Mouse (Mus musculus) lung, postnatal 25 days (tissue): ENCODE results near the gene H2-D1.
A peak's percentile ranks its signal among the peaks of the same experiment; 100 is the strongest.
"Not testable (repeated sequence)": the region's sequence is repeated elsewhere in the genome, so short reads cannot be mapped to it uniquely, and the experiment has no call there.

Experiments used
- DNase-seq: peaks from one replicate; pipeline ENCODE4 v3.0.0; 2022; ENCODE audit warnings: low spot score

Gene H2-D1

GRCm38 (mm10) chr17:35257378-35257777 lies 5.2 kb upstream of the H2-D1 start:
- DNase-seq = no peak

GRCm38 (mm10) chr17:35257824-35258491 lies 4.6 kb upstream of the H2-D1 start:
- peak; percentile 96 for DNase-seq

GRCm38 (mm10) chr17:35258492-35259478 lies 3.7 kb upstream of the H2-D1 start:
- peak; percentile 91 for DNase-seq

- no peak for DNase-seq
Measured at GRCm38 (mm10) chr17:35259621-35260020, 2.9 kb upstream of the H2-D1 start.

- DNase-seq = no peak
Measured at GRCm38 (mm10) chr17:35261651-35262050, 879 bp upstream of the H2-D1 start.

GRCm38 (mm10) chr17:35263523-35263883 lies 973 bp downstream of the H2-D1 start:
- DNase-seq = no peak

- no peak for DNase-seq
Measured at GRCm38 (mm10) chr17:35267399-35268086, 5.0 kb downstream of the H2-D1 start.

GRCm38 (mm10) chr17:35269653-35270347 lies 7.3 kb downstream of the H2-D1 start:
- no peak for DNase-seq

GRCm38 (mm10) chr17:35272249-35272648 lies 9.7 kb downstream of the H2-D1 start:
- DNase-seq = no peak

- DNase-seq = peak; percentile 89
Measured at GRCm38 (mm10) chr17:35274770-35275169, 12.2 kb downstream of the H2-D1 start.

GRCm38 (mm10) chr17:35276304-35276864 lies 13.9 kb downstream of the H2-D1 start:
- DNase-seq = no peak

GRCm38 (mm10) chr17:35278049-35278448 lies 15.5 kb downstream of the H2-D1 start:
- DNase-seq = no peak

- no peak for DNase-seq
Measured at GRCm38 (mm10) chr17:35278957-35279688, 16.6 kb downstream of the H2-D1 start.

- no peak for DNase-seq
Measured at GRCm38 (mm10) chr17:35280276-35280675, 17.7 kb downstream of the H2-D1 start.

- no peak for DNase-seq
Measured at GRCm38 (mm10) chr17:35285431-35285830, 22.9 kb downstream of the H2-D1 start.

- peak; percentile 56 for DNase-seq
Measured at GRCm38 (mm10) chr17:35295796-35296195, 33.3 kb downstream of the H2-D1 start.

- not testable (repeated sequence) for DNase-seq
Measured at GRCm38 (mm10) chr17:35300261-35300945, 37.9 kb downstream of the H2-D1 start.

- peak; percentile 93 for DNase-seq
Measured at GRCm38 (mm10) chr17:35301645-35302258, 39.2 kb downstream of the H2-D1 start.

GRCm38 (mm10) chr17:35303271-35303670 lies 40.7 kb downstream of the H2-D1 start:
- no peak for DNase-seq
